Mouse (Mus musculus) heart, adult 2 months (tissue): ENCODE measurements at regions not wholly inside any gene's neighbourhood (a gene's known extent, or its start where the extent isn't known, plus 50 kb on each side); places are given as distances from the start of the nearest gene placed in this dataset.

Experiments
- CTCF ChIP-seq: fragments of 200-600 bp; IDR thresholded peaks from 2 replicates; pipeline ENCODE4 v1.8.1; 2022; ENCODE audit warnings: antibody characterized with exemption, mild to moderate bottlenecking, moderate library complexity
- EP300 ChIP-seq: fragments of 200-500 bp; IDR thresholded peaks from 2 replicates; pipeline ENCODE4 v1.6.1; 2011; ENCODE audit warnings: low read depth, low read length, control low read depth; ENCODE audit not compliant: insufficient read depth
- POLR2A ChIP-seq: fragments of 200-500 bp; IDR thresholded peaks from 2 replicates; pipeline ENCODE4 v1.6.1; 2011; ENCODE audit warnings: mild to moderate bottlenecking, low read depth, low read length, control low read depth; ENCODE audit not compliant: insufficient read depth

DNA sequence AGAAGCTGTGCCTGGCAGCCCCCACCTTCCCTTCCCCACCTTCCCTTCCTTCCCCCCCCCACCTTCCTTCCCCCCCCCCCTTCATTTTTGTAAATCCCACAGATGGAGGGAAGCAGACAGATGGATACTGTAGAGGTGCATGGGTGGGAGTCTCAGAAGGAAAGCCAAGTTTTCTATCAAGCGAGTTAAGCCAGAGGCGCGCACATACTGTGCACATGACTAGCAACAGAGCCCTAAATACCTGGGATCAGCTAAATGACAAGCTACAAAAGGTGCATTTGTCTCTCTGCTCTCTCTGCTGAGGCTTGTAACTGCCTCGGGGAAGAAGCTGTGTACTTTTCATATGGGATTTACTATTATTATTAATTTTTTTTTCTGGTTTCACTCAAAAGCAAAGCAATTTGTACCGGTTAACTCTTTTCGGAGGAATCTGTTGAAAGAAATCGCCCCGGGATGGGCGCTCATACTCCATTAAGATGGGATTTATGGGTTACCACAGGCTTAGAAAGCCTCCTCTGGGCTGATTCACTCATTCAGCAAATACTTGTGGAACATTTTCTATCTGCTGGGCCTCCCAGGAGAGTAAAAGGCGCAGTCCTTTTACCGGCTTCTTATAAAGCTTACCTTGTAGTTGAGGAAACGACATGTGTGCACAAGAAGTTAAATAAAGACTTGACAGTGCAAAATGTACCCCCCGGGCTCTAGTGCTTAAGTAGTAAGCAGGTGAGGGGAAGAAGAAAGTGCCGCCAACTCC is 54.3 kb upstream of the Arhgap29 start:
- TF ChIP-seq CTCF (no peak), POLR2A (no peak), EP300 (no peak)
